Mouse (Mus musculus): ENCODE measurements around the gene Gm21637.
"Not testable (repeated sequence)": the region's sequence is repeated elsewhere in the genome, so short reads cannot be mapped to it uniquely, and the experiment has no call there.

Gm21637 gene

GRCm38 (mm10) chrX:31961744-31962143 lies at the start of gene Gm21637:
Gm21637 (plus strand) TSS chrX:31962044.
- not testable (repeated sequence) for DNase-seq
